Mouse (Mus musculus) myocyte (in vitro differentiated cells): Measurements from ENCODE around the gene Tex33.

Experiments used
- CEBPB ChIP-seq: IDR thresholded peaks from 2 replicates; pipeline ENCODE4 v1.6.1; 2011; ENCODE audit warnings: mild to moderate bottlenecking, moderate library complexity; ENCODE audit not compliant: poor library complexity, insufficient read depth, severe bottlenecking
- E2F4 ChIP-seq: IDR thresholded peaks from one replicate; pipeline ENCODE4 v1.6.1; 2011; ENCODE audit warnings: mild to moderate bottlenecking, control low read depth, moderate library complexity; ENCODE audit not compliant: insufficient read depth
- POLR2A ChIP-seq: IDR thresholded peaks from one replicate; pipeline ENCODE4 v1.6.1; 2011; ENCODE audit warnings: low read depth, mild to moderate bottlenecking, control low read depth, moderate library complexity; ENCODE audit not compliant: insufficient read length
- SRF ChIP-seq: IDR thresholded peaks from one replicate; pipeline ENCODE4 v1.6.1; 2011; ENCODE audit warnings: low read depth; ENCODE audit not compliant: control insufficient read depth, insufficient read length

DNA sequence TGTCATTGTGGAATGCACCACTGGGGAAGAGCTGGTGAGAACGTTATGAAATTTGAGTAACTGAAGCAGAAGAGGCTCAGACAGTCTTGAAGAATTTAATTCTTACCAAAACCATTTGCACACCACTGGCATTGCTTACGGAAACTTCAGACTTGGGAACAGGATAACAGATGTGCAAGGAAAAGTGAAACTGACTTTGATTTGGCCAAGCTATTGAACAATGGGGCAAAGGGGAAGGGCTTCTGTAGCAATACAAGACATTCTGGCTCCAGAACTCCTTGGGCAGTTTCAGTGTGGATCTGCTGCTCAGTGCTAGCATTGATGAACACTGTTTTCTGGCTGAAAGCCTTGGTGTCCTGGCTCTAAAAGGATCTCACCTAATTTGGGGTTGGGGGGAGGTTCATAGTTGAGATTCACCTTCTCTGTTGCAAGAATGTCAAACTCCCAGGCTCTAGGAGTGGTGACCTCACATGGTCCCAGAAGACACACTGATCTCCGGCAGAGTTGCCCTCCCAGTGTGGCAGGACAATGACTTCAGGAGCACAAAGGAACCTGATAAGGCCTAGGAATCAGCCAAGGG lies 44.0 kb downstream of the Tex33 start:
- TF ChIP-seq CEBPB (no peak), SRF (no peak), POLR2A (no peak), E2F4 (no peak)
